Mouse (Mus musculus): ENCODE measurements around the gene Gm10190. TPM values are rescaled to one million over a fixed set of nuclear protein-coding genes. Genes with fewer than 3 reads are reported as not detected.
"Not testable (repeated sequence)": the region's sequence is repeated elsewhere in the genome, so short reads cannot be mapped to it uniquely, and the experiment has no call there.

The Gm10190 gene
- polyA plus RNA-seq, 1 experiment from 2014 or later, result 2.1 TPM

DNA sequence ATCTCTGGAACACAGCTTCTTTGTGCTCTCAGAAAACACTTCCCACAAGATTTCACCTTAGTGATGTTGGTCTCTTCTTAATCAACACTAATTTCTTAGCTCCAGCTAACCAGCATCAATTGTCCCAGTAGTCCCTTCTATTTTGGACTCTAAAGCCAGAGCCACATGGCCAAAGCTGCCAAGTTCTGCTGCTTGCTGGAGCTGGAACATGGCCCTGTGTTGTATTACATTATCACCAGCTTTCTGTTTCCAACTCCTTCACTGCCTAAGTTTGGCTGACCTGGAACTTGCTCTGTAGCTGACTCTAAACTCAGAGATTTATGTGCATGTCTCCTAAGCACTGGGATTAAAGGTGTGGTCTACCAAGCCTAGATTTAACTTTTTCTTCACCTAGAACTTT lies 5.0 kb upstream of the Gm10190 start:
- not testable (repeated sequence) for H3K9ac ChIP-seq (ENCODE audit: low read length); ATAC-seq; H3K36me3 ChIP-seq (ENCODE audit: control insufficient read depth, insufficient read depth, low read length); H3K27ac ChIP-seq (ENCODE audit: low read depth, low read length); H3K4me2 ChIP-seq (ENCODE audit: low read length); H3K4me1 ChIP-seq (ENCODE audit: control insufficient read depth, insufficient read depth, low read length); H3K4me3 ChIP-seq (ENCODE audit: low read depth, low read length); H3K9me3 ChIP-seq (replicated peaks; ENCODE audit: control insufficient read depth, low read length); DNase-seq (ENCODE audit: low spot score); H3K27me3 ChIP-seq (replicated peaks; ENCODE audit: control insufficient read depth, insufficient read depth, low read length)

GRCm38 (mm10) chr17:80373726-80374096 lies 370 bp upstream of the Gm10190 start:
- Histone ChIP-seq H3K27ac (ENCODE audit: low read depth, low read length) (peak overlapping the region; percentile 60; the same call in 1 of the 2 replicates), H3K9ac (ENCODE audit: low read length) (peak overlapping the region; percentile 78), H3K27me3 (replicated peaks; ENCODE audit: control insufficient read depth, insufficient read depth, low read length) (no peaks in the 10 kb centered on the region), H3K36me3 (ENCODE audit: control insufficient read depth, insufficient read depth, low read length) (no peaks in the 10 kb centered on the region), H3K4me3 (ENCODE audit: low read depth, low read length) (peak overlapping the region; percentile 46), H3K4me1 (ENCODE audit: control insufficient read depth, insufficient read depth, low read length) (no peaks in the 10 kb centered on the region; the same call in 1 of the 2 replicates), H3K9me3 (replicated peaks; ENCODE audit: control insufficient read depth, low read length) (no peaks in the 10 kb centered on the region), H3K4me2 (ENCODE audit: low read length) (peak overlapping the region; percentile 78)
- DNase-seq (ENCODE audit: low spot score), result no peak
- 21% methylated on average over 29 of the region's 29 CpGs for WGBS
- ATAC-seq, result peak; percentile 83

- no peak for DNase-seq (ENCODE audit: low spot score)
- 80% methylated on average over 9 of the region's 9 CpGs for WGBS
- H3K27ac ChIP-seq (ENCODE audit: low read depth, low read length), result no peak overlapping the region
Observed at GRCm38 (mm10) chr17:80368606-80369005, 4.7 kb downstream of the Gm10190 start.

GRCm38 (mm10) chr17:80367276-80367675 lies 6.1 kb downstream of the Gm10190 start:
- H3K27ac ChIP-seq (ENCODE audit: low read depth, low read length), result no peak overlapping the region
- no peak overlapping the region for H3K9ac ChIP-seq (ENCODE audit: low read length)
- no peaks in the 10 kb centered on the region for H3K27me3 ChIP-seq (replicated peaks; ENCODE audit: control insufficient read depth, insufficient read depth, low read length)
- H3K4me2 ChIP-seq (ENCODE audit: low read length), result no peak overlapping the region
- 92% methylated on average over 5 of the region's 5 CpGs for WGBS
- no peak for DNase-seq (ENCODE audit: low spot score)
- H3K4me3 ChIP-seq (ENCODE audit: low read depth, low read length), result no peak overlapping the region
- H3K9me3 ChIP-seq (replicated peaks; ENCODE audit: control insufficient read depth, low read length), result no peaks in the 10 kb centered on the region
- H3K4me1 ChIP-seq (ENCODE audit: control insufficient read depth, insufficient read depth, low read length), result no peaks in the 10 kb centered on the region
- no peaks in the 10 kb centered on the region for H3K36me3 ChIP-seq (ENCODE audit: control insufficient read depth, insufficient read depth, low read length)
- ATAC-seq, result no peak

More at GRCm38 (mm10) chr17:80368606-80369005, 4.7 kb downstream of the Gm10190 start:
- Histone ChIP-seq H3K9me3 (replicated peaks; ENCODE audit: control insufficient read depth, low read length) (no peaks in the 10 kb centered on the region), H3K36me3 (ENCODE audit: control insufficient read depth, insufficient read depth, low read length) (no peaks in the 10 kb centered on the region), H3K9ac (ENCODE audit: low read length) (no peak overlapping the region), H3K4me2 (ENCODE audit: low read length) (no peak overlapping the region), H3K4me1 (ENCODE audit: control insufficient read depth, insufficient read depth, low read length) (no peaks in the 10 kb centered on the region; the same call in 1 of the 2 replicates), H3K27me3 (replicated peaks; ENCODE audit: control insufficient read depth, insufficient read depth, low read length) (no peaks in the 10 kb centered on the region), H3K4me3 (ENCODE audit: low read depth, low read length) (no peak overlapping the region)
- ATAC-seq, result no peak

DNA sequence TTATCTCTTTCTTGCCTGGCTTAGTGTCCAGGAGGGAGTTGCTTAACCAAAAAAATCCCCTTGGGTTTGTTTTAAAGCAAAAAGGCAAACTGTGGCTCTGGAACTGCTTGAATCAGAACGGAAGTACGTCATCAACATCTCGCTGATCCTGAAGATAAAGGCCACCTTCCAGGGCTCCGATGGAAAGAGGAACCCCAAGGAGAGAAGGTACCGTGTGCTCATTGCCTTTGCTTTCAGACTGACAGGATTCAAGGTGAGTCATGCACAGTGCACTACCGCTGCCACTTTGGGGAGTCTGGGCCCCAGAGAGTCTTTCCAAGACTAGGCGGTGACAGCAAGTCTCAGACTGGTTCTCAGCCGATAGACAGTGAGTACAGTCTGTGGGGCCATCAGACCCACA lies 13.1 kb downstream of the Gm10190 start:
- Histone ChIP-seq H3K9me3 (replicated peaks; ENCODE audit: control insufficient read depth, low read length) (no peaks in the 10 kb centered on the region), H3K9ac (ENCODE audit: low read length) (no peak overlapping the region), H3K27me3 (replicated peaks; ENCODE audit: control insufficient read depth, insufficient read depth, low read length) (no peaks in the 10 kb centered on the region), H3K4me2 (ENCODE audit: low read length) (no peak overlapping the region), H3K4me3 (ENCODE audit: low read depth, low read length) (no peak overlapping the region), H3K27ac (ENCODE audit: low read depth, low read length) (no peak overlapping the region), H3K4me1 (ENCODE audit: control insufficient read depth, insufficient read depth, low read length) (no peaks in the 10 kb centered on the region), H3K36me3 (ENCODE audit: control insufficient read depth, insufficient read depth, low read length) (no peaks in the 10 kb centered on the region)
- 91% methylated on average over 8 of the region's 8 CpGs for WGBS
- ATAC-seq, result no peak
- no peak for DNase-seq (ENCODE audit: low spot score)

DNA sequence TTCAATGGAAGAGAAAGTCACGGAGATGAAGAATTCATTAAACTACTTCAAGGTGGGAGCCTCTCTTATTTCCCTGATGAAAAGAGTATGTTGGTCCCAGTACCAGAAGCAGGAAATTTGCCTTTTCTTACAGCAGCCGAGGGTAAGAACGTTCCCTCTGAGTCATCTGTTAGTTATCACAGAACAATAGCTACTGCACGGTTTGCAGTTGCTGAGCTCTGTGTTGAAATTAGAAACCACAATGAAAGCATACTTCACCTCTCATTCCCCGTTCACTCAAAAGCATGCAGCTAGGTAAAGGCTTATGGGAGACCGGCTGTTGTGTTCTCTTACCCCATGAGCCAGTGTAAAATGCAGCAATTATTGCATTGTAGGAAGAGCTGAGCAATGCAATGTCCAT lies 26.1 kb downstream of the Gm10190 start:
- H3K9me3 ChIP-seq (replicated peaks; ENCODE audit: control insufficient read depth, low read length), result no peaks in the 10 kb centered on the region
- H3K4me3 ChIP-seq (ENCODE audit: low read depth, low read length), result no peak overlapping the region
- no peak overlapping the region for H3K4me2 ChIP-seq (ENCODE audit: low read length)
- ATAC-seq (no peak), DNase-seq (ENCODE audit: low spot score) (no peak)
- H3K27ac ChIP-seq (ENCODE audit: low read depth, low read length), result no peak overlapping the region
- no peaks in the 10 kb centered on the region for H3K36me3 ChIP-seq (ENCODE audit: control insufficient read depth, insufficient read depth, low read length)
- H3K27me3 ChIP-seq (replicated peaks; ENCODE audit: control insufficient read depth, insufficient read depth, low read length), result no peaks in the 10 kb centered on the region
- no peak overlapping the region for H3K9ac ChIP-seq (ENCODE audit: low read length)
- H3K4me1 ChIP-seq (ENCODE audit: control insufficient read depth, insufficient read depth, low read length), result no peaks in the 10 kb centered on the region
- 64% methylated on average over 6 of the region's 6 CpGs for WGBS

DNA sequence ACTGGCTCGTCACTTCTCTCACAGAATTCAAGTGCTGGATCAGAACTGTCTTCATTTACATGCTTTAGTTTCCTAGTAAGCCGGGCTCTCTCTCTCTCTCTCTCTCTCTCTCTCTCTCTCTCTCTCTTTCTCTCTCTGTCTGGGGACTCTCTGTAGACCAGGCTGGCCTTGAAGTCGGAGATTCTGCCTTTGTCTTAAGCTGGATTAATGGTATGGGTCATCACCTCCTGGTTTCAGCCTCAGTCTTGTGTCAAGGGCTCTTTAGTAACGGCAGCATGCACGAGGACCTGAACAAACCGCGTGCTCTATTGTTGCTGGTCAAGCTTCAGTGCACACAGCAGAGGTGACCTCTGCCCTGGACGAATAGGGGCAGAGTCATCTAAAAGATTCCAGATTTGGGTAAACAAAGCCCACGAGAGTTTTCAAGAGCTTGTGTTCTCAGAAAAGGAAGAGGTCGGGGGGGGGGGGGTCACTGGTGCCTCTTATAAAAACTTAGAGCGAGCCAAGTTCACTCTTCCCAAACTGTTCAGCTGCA lies 26.7 kb downstream of the Gm10190 start:
- ATAC-seq (no peak), DNase-seq (ENCODE audit: low spot score) (no peak)
- Histone ChIP-seq H3K9ac (ENCODE audit: low read length) (no peak overlapping the region), H3K27me3 (replicated peaks; ENCODE audit: control insufficient read depth, insufficient read depth, low read length) (no peaks in the 10 kb centered on the region), H3K36me3 (ENCODE audit: control insufficient read depth, insufficient read depth, low read length) (no peaks in the 10 kb centered on the region), H3K9me3 (replicated peaks; ENCODE audit: control insufficient read depth, low read length) (no peaks in the 10 kb centered on the region), H3K4me2 (ENCODE audit: low read length) (no peak overlapping the region), H3K27ac (ENCODE audit: low read depth, low read length) (no peak overlapping the region), H3K4me3 (ENCODE audit: low read depth, low read length) (no peak overlapping the region), H3K4me1 (ENCODE audit: control insufficient read depth, insufficient read depth, low read length) (no peaks in the 10 kb centered on the region)
- WGBS, result 25% methylated on average over 11 of the region's 11 CpGs

GRCm38 (mm10) chr17:80345277-80345676 lies 28.1 kb downstream of the Gm10190 start:
- 83% methylated on average over 4 of the region's 4 CpGs for WGBS
- H3K4me2 ChIP-seq (ENCODE audit: low read length), result no peak overlapping the region
- H3K27ac ChIP-seq (ENCODE audit: low read depth, low read length), result no peak overlapping the region
- no peaks in the 10 kb centered on the region for H3K4me1 ChIP-seq (ENCODE audit: control insufficient read depth, insufficient read depth, low read length)
- no peaks in the 10 kb centered on the region for H3K9me3 ChIP-seq (replicated peaks; ENCODE audit: control insufficient read depth, low read length)
- H3K9ac ChIP-seq (ENCODE audit: low read length), result no peak overlapping the region
- no peak overlapping the region for H3K4me3 ChIP-seq (ENCODE audit: low read depth, low read length)
- no peak for ATAC-seq
- no peaks in the 10 kb centered on the region for H3K36me3 ChIP-seq (ENCODE audit: control insufficient read depth, insufficient read depth, low read length)
- DNase-seq (ENCODE audit: low spot score), result no peak
- no peaks in the 10 kb centered on the region for H3K27me3 ChIP-seq (replicated peaks; ENCODE audit: control insufficient read depth, insufficient read depth, low read length)

DNA sequence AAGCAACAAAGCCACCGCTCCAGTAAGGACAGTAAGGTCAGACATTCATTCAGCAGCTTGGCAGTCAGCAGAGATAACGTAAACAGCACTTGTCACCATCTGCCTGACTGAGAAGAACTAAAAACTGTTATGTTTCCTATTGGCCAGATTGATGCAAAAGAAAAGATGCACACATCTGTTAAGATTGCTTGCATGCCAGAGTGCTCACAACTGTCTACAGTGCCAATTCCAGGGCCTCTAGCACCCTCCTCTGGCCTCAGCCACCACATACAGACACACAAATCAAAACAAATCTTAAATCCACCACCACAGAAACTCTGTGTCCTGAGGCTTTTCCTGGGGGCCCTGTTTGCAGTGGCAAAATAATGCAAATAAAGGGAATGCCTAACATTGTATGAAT lies 41.0 kb downstream of the Gm10190 start:
- Histone ChIP-seq H3K4me1 (ENCODE audit: control insufficient read depth, insufficient read depth, low read length) (no peaks in the 10 kb centered on the region), H3K36me3 (ENCODE audit: control insufficient read depth, insufficient read depth, low read length) (no peaks in the 10 kb centered on the region), H3K27me3 (replicated peaks; ENCODE audit: control insufficient read depth, insufficient read depth, low read length) (no peaks in the 10 kb centered on the region), H3K27ac (ENCODE audit: low read depth, low read length) (no peak overlapping the region), H3K9me3 (replicated peaks; ENCODE audit: control insufficient read depth, low read length) (no peaks in the 10 kb centered on the region), H3K4me2 (ENCODE audit: low read length) (no peak overlapping the region), H3K9ac (ENCODE audit: low read length) (no peak overlapping the region), H3K4me3 (ENCODE audit: low read depth, low read length) (no peak overlapping the region)
- ATAC-seq (no peak), DNase-seq (ENCODE audit: low spot score) (peak; percentile 38)
- WGBS, result 73% methylated on average over 2 of the region's 2 CpGs

Measured in forebrain, embryonic 14.5 days (tissue).